Mouse (Mus musculus): ENCODE data around the gene Rnf157.
A peak's percentile ranks its signal among the peaks of the same experiment; 100 is the strongest.
"Not testable (repeated sequence)": the region's sequence is repeated elsewhere in the genome, so short reads cannot be mapped to it uniquely, and the experiment has no call there.

Gene Rnf157

DNA sequence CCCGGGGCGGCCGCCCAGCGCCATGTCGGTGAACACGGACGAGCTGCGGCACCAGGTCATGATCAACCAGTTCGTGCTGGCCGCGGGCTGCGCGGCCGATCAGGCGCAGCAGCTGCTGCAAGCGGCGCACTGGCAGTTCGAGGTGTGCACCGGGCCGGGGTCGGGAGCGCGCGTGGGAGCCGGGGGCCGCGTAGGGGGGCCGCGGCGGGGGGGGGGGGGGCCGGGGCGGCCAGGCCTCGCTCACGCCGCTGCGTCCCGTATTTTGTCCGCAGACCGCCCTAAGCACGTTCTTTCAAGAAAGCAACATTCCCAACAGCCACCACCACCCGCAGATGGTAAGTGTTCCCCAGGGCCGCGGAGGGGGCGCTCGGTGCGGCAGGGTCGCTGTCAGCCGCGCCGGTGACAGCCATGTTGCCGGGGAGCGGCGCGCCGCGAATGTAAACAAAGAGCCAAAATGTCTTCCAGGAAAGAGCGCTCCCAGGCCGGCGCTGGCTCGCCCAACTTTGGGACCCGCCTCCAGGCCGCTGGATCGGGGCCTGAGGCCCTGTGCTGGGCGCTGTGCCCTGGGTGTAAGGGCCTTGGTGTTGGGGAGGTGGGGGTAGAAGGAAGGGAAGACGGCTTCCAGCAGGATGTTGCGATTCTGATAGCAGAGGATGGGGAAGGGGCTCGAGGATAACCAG, 21.6 kb upstream of the Rnf157 start:
- peak in 1 of 2 experiments; percentile 59 for DNase-seq (ENCODE audit: low spot score in 2 of 2)

DNA sequence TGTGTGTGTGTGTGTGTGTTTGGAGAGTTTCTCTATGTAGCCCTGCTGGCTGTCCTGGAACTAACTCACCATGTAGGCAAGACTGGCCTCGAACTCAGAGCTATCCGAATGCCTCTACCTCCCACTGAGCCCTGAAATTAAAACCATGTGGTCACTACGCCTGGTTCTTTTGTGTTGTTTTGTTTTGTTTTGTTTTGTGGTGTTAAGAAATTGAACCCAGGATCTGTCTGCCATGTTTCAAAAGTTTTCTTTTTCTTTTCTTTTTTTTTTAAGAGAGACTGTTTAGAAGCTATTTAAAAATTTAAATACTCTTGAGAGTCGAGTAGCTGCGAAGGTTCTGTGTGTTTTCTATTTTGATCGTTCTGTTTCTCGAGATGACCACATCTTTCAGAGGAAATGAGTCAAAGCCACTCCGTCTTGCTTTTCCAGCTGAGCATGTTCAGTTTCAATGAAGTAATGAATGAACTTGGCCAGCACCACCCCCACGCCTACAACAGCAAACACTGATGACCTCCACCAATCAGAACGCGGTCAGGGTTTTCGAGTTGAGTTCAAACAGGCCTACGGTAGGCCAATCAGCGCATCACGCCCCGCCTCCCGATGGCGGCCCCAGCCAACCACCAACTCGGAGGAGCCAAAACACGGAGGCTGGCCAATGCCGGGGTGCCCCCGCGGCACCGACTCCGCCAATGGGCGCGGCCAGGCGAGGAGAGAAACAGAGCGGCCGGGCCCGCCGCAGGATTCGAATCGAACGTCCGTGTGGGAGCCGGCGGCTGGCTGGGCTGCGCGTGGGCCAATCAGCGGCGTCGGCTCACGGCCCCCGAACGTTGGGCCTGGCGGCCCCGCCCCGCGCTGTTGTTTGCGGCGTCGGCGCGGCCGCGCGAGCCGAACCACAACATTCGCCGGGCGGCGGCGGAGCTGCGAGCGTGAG, 20.8 kb upstream of the Rnf157 start, which contains the start of gene Ubald2:
Gene Ubald2 (plus strand): TSS at position 739 of the 931 bp plus-strand sequence.
- peak; percentile 97 to 98 for DNase-seq (ENCODE audit: low spot score in 2 of 2)

DNA sequence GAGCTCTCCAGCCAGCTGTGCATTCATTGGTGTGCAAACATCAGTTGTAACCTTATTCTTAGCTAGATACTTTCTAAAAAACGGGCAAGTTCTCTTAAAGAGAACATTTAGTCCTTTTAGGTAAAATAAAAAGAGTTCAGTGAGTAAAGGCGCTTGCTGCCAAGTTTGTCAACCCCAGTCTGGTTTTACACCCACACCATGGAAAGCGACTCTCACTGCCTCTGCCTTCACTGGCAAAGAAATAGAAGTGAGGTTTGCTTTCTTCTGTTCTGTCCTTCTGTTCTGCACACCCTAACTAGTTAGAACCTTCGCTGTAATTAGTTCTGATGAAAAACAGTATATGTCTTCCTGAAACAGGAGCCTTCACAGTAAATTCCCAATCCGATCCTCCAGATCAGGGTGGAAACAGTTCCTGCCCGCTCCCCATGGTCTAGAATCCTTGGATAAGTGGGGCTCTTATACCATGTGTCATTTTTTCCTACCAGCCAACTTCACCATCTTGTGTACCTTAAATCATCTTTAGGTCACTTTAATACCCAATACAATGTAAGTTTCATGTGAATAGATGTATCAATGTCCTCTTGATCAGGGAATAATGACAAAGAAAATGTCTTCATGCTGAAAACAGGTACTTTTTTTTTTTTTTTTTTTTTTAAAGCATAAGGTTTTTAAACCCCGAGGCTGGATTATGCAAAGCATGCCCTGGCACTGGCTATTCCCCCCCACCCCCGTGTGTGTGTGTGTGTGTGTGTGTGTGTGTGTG, 19.9 kb upstream of the Rnf157 start:
- no peak for DNase-seq (ENCODE audit: low spot score in 2 of 2)

DNA sequence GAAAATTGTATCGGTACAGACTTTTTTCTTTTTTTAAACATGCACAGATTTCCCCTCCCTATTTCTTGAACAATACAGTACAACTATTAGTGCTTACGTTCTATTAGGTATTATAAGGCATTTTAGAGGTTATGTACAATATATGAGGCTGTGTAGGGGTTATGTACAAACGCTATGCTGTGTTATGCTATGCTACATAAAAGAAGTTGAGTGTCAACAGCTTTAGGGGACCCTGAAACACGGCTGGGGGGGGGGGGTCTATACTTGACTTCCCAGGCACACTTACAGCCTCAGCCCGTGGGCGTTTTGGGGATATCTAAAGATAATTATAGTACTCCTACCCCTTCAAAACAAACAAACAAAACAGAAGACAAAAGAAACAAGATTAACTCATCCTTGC, 19.3 kb upstream of the Rnf157 start:
- DNase-seq (ENCODE audit: low spot score in 2 of 2): no peak

DNA sequence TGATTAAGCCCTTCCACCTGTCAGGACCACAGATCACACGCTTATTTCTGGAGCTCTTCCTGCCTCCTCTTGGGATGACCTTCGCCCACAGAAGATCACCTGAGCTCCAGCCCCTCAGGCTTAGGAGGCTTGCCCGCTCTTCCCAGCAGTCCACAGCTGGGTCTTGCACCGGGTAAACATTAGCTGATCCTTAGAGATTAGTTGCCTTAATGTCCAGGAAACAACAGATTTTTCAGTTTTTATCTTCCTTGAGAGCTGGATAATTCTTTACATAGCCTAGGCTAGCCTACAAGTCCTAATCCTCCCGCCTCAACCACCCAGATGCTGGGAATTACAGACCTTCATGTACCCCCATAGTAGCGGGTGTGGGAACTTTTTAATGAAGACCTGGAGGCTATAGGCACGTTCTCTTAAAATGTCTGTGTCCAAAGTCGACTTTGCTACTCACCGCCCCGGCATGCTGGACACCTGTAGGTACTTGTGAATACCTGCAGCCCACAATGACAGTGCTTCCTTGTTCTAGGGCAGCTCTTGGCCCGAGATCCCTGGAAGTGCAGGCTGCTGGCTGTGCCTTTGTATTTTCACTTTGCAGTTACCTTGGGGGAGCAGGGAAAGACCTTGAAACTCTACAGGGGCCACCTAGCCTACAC, 18.7 kb upstream of the Rnf157 start:
- DNase-seq (ENCODE audit: low spot score in 2 of 2): no peak

DNA sequence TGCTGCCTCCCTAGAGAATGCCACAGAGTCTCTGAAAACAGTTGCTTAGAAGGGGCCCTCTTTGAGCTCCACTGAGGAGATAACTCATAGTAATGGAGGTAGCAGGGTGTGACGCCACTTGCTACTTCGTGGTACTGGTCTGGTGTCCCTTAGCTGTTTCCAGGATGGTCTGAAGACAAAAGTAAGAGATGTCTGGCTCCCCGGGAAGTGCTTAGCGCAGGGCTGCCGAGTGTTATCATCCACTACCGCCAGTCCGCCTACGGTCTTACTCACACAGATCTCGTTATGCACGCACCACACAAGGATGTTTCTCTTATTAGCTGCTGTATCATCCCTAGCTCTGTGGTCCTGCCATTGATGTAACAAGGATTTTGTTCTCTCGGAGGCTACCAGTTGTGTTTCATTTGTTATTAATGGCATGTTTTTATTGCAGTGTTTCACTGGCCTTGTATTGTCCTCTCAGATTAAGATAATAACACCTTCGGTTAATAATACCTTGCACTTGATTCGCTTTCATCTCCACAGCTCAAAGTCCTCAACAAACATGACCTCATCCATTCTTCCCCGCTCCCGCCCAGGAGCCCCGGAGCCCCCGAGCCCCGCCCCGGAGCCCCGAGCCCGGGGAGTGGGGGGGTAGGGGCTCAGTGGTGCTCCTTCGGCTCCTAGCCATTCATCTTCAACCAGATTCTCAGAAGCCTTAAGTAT, 18.0 kb upstream of the Rnf157 start:
- DNase-seq (ENCODE audit: low spot score in 2 of 2): no peak

DNA sequence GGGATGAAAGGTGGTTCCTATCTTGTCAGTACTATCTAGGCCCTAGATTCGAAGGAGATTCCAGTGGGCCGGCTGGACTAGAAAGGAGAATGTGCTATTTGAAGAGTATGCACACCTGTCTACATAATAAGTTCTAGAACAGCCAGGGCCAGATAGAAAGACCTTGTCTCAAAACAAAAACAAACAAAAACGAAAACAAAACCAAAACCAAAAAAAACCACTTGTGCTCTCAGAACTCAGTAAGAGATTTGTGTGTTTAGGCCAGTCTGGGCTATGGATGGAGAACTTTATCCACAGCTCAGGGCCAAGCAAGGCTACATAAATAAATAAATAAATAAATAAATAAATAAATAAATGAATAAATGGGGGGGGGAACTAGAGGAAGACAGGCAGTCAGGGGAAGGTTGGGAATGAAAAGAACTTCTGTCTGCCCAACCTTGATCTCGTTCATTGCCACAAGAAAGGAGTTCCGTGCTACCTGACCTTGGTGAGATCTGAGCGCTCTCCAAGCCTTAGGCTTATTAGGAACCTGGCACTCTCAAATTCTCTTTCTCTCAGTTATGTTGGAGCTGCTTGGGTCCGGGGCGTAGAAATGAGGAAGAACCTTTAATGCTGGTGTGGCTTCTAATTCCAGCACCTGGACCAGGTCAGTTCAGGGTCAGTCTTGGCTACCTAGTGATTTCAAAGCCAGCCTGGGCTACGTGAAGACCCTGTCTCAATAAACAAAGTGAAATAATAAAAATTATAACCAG, 17.2 kb upstream of the Rnf157 start:
- DNase-seq (ENCODE audit: low spot score in 2 of 2): no peak

DNA sequence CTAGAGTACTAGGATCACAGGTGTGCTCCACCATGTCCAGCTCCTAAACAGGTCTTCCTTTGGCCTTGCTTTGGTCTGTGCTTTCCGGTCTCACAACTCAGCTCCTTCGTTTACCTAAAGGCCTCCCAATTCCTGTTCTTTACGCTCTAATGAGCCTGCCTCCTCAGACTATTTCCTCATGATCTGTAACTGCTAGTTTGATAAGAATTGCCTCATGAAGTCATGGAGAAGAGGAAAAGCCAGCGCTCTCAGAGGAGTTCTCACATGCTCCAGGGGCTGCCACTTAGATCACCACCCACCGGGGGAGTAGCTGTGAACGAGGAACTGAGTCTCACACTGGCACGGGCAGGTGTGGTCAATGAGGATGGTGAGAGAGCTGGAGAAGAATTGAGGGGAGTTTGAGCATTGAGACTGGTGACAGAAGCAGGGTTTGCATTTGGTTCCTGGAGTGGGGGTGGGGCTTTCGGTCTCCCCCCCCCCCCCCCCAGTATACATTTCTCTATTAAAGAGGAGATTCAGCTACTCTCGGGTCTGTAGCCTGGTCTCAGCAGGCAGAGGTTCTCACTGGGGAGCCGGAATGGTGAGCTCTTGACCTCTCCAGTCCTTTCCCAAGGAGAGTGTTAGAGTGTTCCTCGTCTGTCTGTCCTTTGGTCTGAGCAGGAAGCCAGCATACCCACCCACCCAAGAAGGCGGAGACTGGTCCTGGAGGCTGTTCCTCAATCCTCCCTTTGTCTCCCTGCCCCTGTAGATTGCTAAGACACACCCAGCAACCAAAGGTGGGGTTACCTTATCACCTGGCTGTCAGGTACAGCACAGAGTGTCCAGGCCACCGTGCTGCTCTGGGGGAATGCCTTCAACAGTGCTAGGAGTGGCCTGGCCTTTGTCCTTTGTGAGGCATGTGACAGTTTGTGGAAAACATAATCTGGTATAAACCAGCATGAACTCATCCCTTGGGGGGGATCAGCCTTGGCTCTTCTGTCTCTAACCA, 16.3 kb upstream of the Rnf157 start:
- DNase-seq (ENCODE audit: low spot score in 2 of 2): no peak

DNA sequence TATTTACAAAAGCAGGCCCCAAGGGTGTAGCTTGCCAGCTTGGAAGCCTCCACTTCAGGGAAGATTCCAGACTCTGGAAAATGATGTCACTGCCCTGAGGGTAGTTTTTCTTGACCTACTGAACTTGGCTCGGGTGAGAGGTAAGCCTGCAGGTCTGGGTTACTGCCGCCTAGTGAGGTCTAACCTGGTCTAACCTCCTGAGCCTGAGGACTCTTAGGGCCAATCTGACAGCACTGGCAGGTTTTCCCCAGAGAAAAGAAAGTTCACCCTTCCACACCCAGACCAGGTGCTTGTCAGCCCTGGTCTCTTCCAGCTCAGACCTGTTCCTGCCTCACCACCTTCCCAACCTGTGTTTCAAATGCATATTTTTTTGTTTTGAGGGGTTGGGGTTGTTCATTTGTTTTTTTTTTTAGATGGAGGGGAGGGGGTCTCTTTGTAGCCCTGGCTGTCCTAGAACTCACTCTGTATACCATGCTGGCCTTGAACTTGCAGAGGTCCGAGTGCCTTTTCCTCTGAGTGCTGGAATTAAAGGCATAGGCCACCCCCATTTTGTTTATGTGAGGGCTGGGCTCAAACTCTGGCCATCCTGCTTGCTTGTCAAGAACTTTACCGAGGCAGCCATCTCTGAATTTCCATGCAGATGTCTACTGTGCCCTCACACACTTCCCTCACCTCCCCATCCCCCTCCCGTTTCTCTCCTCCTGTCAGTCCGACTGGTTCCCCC, 14.2 kb upstream of the Rnf157 start:
- no peak for DNase-seq (ENCODE audit: low spot score in 2 of 2)

DNA sequence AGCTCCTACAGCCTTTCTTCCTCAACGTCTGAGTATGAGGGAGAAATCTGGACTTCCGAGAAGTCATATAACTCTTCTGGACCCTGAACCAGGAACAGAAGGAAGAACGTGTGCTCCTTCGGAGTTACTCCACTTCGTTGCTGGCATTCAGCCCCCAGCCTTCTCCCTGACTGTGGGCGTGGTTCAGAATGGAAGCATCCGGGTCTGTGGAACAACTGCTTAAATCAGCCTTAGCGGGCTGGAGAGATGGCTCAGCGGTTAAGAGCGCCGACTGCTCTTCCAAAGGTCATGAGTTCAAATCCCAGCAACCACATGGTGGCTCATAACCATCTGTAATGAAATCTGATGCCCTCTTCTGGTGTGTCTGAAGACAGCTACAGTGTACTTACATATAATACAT, 13.5 kb upstream of the Rnf157 start:
- DNase-seq (ENCODE audit: low spot score in 2 of 2): not testable (repeated sequence)

DNA sequence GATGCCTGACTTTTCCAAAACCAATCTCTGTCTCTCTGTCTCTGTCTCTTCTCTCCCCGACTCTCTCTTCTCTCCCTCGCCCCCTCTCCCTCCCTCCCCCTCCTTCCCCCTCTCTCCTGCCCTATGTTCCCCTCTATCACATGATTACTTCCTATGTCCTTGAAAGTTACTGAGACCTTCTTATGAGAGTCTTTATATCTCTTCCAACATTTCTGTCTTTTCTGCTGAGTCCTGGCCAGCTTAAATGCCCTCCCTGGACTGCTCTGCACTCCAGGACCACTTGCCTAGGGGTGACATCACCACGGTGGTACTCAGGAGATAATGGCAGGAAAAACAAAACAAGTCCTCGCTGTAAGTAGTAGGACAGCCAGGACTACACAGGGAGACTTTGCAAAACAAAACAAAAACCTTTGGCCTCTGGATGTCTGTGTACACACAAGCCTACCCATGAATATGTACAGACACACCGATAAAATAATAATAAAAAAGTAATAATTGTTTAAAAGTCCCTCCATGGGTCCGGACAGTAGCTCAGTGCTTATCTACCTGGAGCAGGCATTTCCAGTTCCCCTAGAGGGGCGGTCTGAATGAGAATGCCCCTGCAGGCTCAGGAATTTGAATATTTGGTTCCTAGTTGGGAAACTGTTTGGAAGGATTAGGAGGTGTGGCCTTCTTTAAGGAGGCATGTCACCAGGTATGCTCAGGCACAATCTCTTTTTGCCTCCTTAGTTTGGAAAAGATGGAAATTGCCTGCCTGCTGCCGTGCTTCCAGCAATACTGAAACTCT, 12.0 kb upstream of the Rnf157 start:
- DNase-seq (ENCODE audit: low spot score in 2 of 2): no peak

DNA sequence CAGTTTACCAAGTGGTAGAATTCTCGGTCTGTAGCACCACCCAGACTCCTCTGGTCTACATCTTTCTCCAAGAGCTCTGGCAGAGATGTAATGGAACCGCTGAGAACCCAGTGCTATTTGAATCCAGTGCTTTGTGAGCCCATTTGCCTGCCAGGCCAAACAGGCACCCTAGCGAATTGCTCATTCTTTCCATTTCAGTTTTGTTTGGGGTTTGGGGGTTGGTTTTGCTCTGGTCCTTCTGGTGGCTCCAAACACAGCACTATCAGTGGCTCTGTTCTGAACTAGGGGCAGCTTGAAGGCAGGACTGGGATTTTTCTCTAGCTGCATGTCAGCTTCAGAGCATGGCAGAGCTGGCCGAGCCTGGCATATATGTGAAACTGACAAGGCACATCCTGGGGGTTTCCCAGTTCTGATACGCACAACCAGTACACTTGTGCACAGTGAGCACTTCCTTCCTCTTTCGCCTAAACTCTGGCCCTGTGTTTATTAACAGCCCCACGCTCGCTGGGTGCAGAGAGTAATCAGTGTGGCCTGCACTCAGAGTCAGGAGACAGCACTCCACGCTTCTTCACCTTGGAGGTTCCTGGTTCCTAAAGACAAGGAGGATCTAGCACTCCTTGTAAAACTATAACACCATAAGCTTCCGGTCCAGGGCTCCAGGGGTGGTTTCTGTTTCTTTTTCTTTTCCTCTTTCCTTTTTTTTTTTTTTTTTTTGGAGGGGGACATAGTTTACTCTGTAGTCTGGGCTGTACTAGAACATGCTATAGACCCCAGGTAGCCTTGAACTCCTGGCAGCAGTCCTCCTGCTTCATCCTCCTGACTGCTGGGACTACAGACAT, 11.2 kb upstream of the Rnf157 start:
- DNase-seq (ENCODE audit: low spot score in 2 of 2): peak; percentile 47 to 58

DNA sequence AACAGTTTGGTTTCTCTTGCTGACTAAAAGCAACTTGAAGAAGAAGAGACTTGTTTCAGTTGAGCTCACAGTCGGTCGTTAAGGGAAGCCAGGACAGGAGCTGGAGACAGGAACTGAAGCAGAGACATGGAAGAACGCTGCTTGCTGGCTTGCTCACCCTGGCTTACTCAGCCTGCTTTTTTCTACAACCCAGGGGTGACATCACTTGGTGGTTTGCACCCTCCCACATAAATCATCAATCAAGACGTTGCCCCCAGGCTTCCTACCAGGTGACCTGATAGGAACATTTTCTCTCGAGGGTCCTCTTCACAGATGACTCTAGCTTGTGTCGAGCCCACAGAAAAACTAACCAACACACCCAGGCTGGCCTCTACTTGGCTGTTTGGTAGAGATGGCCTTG, 10.4 kb upstream of the Rnf157 start:
- DNase-seq (ENCODE audit: low spot score in 2 of 2): no peak

DNA sequence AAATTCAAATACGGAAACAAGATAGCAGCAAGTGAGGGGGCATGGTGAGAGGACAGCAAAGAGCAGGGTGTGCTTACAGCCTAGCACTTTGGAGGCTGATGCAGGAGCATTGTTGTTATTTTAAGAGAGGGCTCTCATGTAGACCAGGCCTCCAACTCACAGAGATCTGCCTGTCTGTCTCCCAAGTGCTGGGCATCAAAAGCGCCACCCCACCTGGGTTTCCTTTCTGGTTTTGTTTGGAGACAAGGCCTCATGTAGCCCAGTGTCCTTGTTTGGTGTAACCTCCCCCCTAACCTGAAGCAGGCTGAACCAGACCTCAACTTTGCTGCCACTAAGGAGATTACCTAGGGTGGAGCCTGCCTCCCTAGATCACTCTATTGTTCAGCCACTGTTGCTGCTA, 9.7 kb upstream of the Rnf157 start:
- DNase-seq (ENCODE audit: low spot score in 2 of 2): no peak

DNA sequence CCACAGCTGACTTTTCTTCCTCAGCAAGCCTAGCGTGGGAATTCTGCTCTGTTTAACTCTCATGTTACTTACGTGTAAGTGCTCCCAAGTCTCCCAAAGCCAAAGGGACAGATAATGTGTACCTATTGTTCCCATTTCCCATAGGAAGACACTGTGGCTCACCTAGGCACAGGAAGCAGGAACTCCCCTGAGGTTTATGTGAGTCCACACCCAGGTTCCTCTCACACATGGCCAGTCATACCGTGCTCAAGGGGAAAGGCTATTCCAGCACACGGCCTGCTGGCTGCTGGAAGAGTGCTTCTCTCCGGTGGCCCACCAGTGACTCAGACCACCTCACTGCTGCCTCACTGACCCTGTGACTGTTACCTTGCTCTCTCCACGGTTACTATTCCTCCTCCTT, 8.3 kb upstream of the Rnf157 start:
- no peak for DNase-seq (ENCODE audit: low spot score in 2 of 2)

DNA sequence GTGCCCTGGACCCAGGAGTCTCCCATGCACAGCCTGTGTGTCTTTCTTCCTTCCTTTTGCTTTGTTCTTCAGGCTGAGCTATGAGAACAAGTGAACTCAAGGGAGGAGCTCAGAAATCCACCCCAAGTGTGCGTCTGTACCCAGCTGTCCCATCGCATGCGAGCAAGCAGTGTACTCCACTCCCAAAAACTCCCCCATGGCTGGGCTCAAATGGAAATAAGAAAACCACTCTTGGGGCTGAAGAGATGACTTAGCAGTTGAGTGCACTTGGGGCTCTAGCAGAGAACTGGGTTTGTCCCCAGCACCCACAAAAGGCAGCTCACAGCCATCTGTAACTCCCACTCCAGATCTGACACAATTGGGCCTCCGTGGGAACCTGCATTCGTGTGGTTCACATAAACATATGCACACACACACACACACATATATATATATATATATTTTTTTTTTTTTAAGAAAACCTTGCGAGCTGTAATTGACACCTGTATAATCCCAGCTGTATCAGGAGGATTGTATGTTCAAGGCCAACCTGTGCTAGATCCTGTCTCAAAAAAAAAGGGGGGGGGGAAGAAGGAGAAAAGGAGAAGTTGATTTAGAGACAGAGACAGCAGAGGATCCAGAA, 6.1 kb upstream of the Rnf157 start:
- no peak for DNase-seq (ENCODE audit: low spot score in 2 of 2)
